Mouse (Mus musculus) myocyte (in vitro differentiated cells): ENCODE data around the gene Gga1. TPM values are rescaled to one million over a fixed set of nuclear protein-coding genes. Genes with fewer than 3 reads are reported as not detected.
A peak's percentile ranks its signal among the peaks of the same experiment; 100 is the strongest.
"Not testable (repeated sequence)": the region's sequence is repeated elsewhere in the genome, so short reads cannot be mapped to it uniquely, and the experiment has no call there.

Source experiments
- H3K27me3 ChIP-seq: one replicate; pipeline ENCODE4 v1.6.1; 2011; ENCODE audit not compliant: control insufficient read depth, insufficient read depth, insufficient read length
- H3K36me3 ChIP-seq: one replicate; pipeline ENCODE4 v1.6.1; 2011; ENCODE audit not compliant: control insufficient read depth, insufficient read depth
- H3K4me2 ChIP-seq: one replicate; pipeline ENCODE4 v1.6.1; 2011; ENCODE audit warnings: low read depth, control low read depth
- H3K4me3 ChIP-seq: one replicate; pipeline ENCODE4 v1.5.1; 2011; ENCODE audit warnings: mild to moderate bottlenecking, control low read depth, moderate library complexity
- H3K79me2 ChIP-seq: one replicate; pipeline ENCODE4 v1.6.1; 2011; ENCODE audit not compliant: control insufficient read depth, insufficient read depth
- H3ac ChIP-seq: one replicate; pipeline ENCODE4 v1.6.1; 2011; ENCODE audit not compliant: control insufficient read depth, insufficient read length
- CEBPB ChIP-seq: IDR thresholded peaks from 2 replicates; pipeline ENCODE4 v1.6.1; 2011; ENCODE audit warnings: mild to moderate bottlenecking, moderate library complexity; ENCODE audit not compliant: poor library complexity, insufficient read depth, severe bottlenecking
- E2F4 ChIP-seq: IDR thresholded peaks from one replicate; pipeline ENCODE4 v1.6.1; 2011; ENCODE audit warnings: mild to moderate bottlenecking, control low read depth, moderate library complexity; ENCODE audit not compliant: insufficient read depth
- MAX ChIP-seq: IDR thresholded peaks from one replicate; pipeline ENCODE4 v1.6.1; 2011; ENCODE audit warnings: low read depth, mild to moderate bottlenecking, control low read depth
- MYOD1 ChIP-seq, 3 experiments: IDR thresholded peaks; one replicate each; pipeline ENCODE4 v1.6.1; 2011; ENCODE audit warnings: control low read depth in 2 of 3, low read depth in 2 of 3, mild to moderate bottlenecking in 2 of 3, moderate library complexity in 1 of 3; ENCODE audit not compliant: insufficient read length in 2 of 3, control insufficient read depth in 1 of 3
- MYOG ChIP-seq, 3 experiments: IDR thresholded peaks; one replicate each; pipeline ENCODE4 v1.6.1; 2011; ENCODE audit warnings: control low read depth in 2 of 3, low read depth in 2 of 3, mild to moderate bottlenecking in 2 of 3; ENCODE audit not compliant: insufficient read length in 2 of 3, control insufficient read depth in 1 of 3, insufficient read depth in 1 of 3
- POLR2A ChIP-seq: IDR thresholded peaks from one replicate; pipeline ENCODE4 v1.6.1; 2011; ENCODE audit warnings: low read depth, mild to moderate bottlenecking, control low read depth, moderate library complexity; ENCODE audit not compliant: insufficient read length
- POLR2AphosphoS2 ChIP-seq: IDR thresholded peaks from one replicate; pipeline ENCODE4 v1.6.1; 2011; ENCODE audit warnings: low read depth, control low read depth; ENCODE audit not compliant: insufficient read length
- REST ChIP-seq: IDR thresholded peaks from one replicate; pipeline ENCODE4 v1.6.1; 2011; ENCODE audit warnings: mild to moderate bottlenecking, control low read depth, moderate library complexity; ENCODE audit not compliant: insufficient read depth, insufficient read length
- SRF ChIP-seq: IDR thresholded peaks from one replicate; pipeline ENCODE4 v1.6.1; 2011; ENCODE audit warnings: low read depth; ENCODE audit not compliant: control insufficient read depth, insufficient read length
- TCF12 ChIP-seq: IDR thresholded peaks from one replicate; pipeline ENCODE4 v1.6.1; 2011; ENCODE audit warnings: mild to moderate bottlenecking, control low read depth; ENCODE audit not compliant: poor library complexity, insufficient read depth, severe bottlenecking
- TCF3 ChIP-seq: IDR thresholded peaks from one replicate; pipeline ENCODE4 v1.6.1; 2011; ENCODE audit warnings: low read depth, control low read depth; ENCODE audit not compliant: insufficient read length
- USF1 ChIP-seq: IDR thresholded peaks from one replicate; pipeline ENCODE4 v1.6.1; 2011; ENCODE audit warnings: low read depth, mild to moderate bottlenecking, control low read depth, moderate library complexity
- polyA plus RNA-seq: library from polyadenylated mRNA; unstranded; fragments of >200 nt; fragmentation: generic; extraction: Trizol; gene quantifications from one replicate; pipeline ENCODE4 v1.2.1, GENCODE M21; 2012; ENCODE audit warnings: missing spikeins

The Gga1 gene
- polyA plus RNA-seq, 1 experiment, result 89.3 TPM

DNA sequence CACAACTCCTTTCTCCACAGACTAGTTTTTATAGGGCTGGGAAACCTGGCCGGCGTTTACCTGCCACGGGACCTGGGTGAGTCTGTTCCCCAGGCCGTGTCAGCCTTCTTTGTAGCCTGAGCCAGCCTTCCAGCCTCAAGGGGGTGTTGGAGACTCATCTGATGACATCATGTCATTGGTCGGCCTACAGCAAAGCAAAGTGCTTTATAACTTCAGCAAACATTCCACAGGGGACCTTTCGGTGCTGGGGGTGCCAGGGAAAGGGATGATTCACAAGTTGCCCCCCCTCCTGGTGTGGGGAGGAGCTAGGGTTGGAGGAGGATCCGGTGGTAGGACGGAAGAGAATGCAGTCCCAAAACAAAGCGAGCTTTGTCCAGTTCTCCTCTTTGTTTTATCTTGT lies 32.2 kb upstream of the Gga1 start:
- Histone ChIP-seq H3K4me2 (peak overlapping the region; percentile 91), H3K79me2 (peaks cover 67% of the 10 kb centered on the region), H3K36me3 (peaks cover 32% of the 10 kb centered on the region), H3ac (no peak overlapping the region), H3K27me3 (no peaks in the 10 kb centered on the region), H3K4me3 (peak overlapping the region; percentile 64)
- peak; percentile 62 for TF ChIP-seq POLR2AphosphoS2
- no peak for TF ChIP-seq SRF
- TF ChIP-seq CEBPB, result 0 out of 2 replicates have a peak, but pooled peaks have one; percentile 8
- TF ChIP-seq E2F4, result no peak
- no peak for TF ChIP-seq USF1
- TF ChIP-seq MYOD1 (IDR thresholded peaks at IDR 0.05; ENCODE audit: control insufficient read depth in 1 of 3, insufficient read length in 2 of 3, low read depth in 2 of 3), result no peak
- no peak for TF ChIP-seq REST
- TF ChIP-seq MYOG (IDR thresholded peaks at IDR 0.05; ENCODE audit: control insufficient read depth in 1 of 3, insufficient read depth in 1 of 3, insufficient read length in 2 of 3, low read depth in 2 of 3), result no peak
- no peak for TF ChIP-seq TCF3
- peak; percentile 60 for TF ChIP-seq POLR2A
- no peak for TF ChIP-seq MAX
- no peak for TF ChIP-seq TCF12

DNA sequence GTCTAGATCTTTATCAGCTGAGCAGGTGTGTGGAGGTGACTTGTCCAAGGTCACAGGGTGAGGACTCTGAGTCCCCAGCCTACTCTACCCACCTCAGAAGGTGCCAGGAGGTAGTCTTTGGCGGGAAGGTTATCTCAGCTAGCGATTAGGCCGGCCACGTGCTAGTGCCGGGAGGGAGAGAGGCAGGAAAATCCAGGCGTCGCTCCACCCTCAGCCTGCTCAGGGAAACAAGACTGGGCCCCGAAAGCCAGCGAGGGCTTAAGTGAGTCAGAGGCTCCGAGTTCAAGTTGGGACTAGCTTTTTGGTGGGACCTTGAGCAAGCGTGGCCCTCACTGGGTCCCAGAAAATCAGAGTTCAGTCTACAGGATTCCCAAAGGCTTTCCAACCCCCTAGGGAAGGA lies 31.7 kb upstream of the Gga1 start:
- TF ChIP-seq POLR2A (no peak), MYOD1 (IDR thresholded peaks at IDR 0.05; ENCODE audit: control insufficient read depth in 1 of 3, insufficient read length in 2 of 3, low read depth in 2 of 3) (no peak), E2F4 (no peak), REST (no peak), USF1 (peak; percentile 35), SRF (no peak), TCF3 (no peak), MAX (peak; percentile 90)
- peak overlapping the region; percentile 91 for H3K4me2 ChIP-seq
- H3K27me3 ChIP-seq, result no peaks in the 10 kb centered on the region
- no peak overlapping the region for H3ac ChIP-seq
- H3K4me3 ChIP-seq, result peak overlapping the region; percentile 64
- H3K79me2 ChIP-seq, result peaks cover 67% of the 10 kb centered on the region
- H3K36me3 ChIP-seq, result peaks cover 32% of the 10 kb centered on the region

DNA sequence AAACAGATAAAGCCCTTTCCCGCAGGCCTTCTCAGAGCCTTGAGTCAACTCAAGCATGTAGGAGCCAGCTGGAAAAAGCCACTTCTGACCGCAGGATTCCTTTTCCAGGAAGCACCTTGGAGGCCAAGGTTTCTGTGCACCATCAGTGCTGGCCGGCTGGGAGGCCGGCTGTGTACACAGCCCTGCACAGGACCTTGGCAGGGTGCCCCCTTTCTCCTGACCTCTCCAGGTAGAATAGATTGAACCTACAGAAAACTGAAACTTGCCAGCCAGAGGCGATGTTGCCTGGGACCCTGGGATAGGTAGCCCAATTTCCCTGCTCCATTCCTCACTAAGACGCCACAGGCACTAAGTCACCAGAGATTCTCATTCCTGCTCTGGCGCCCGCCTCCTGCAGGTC lies 31.1 kb upstream of the Gga1 start:
- TF ChIP-seq REST, result no peak
- TF ChIP-seq E2F4, result no peak
- TF ChIP-seq POLR2AphosphoS2, result peak; percentile 8
- TF ChIP-seq MYOG (IDR thresholded peaks at IDR 0.05; ENCODE audit: control insufficient read depth in 1 of 3, insufficient read depth in 1 of 3, insufficient read length in 2 of 3, low read depth in 2 of 3), result peak in 1 of 3 experiments; percentile 67
- TF ChIP-seq CEBPB, result no peak
- Histone ChIP-seq H3ac (no peak overlapping the region), H3K27me3 (no peaks in the 10 kb centered on the region), H3K79me2 (peaks cover 67% of the 10 kb centered on the region), H3K4me2 (peak overlapping the region; percentile 91), H3K4me3 (peak overlapping the region; percentile 64), H3K36me3 (peaks cover 32% of the 10 kb centered on the region)

DNA sequence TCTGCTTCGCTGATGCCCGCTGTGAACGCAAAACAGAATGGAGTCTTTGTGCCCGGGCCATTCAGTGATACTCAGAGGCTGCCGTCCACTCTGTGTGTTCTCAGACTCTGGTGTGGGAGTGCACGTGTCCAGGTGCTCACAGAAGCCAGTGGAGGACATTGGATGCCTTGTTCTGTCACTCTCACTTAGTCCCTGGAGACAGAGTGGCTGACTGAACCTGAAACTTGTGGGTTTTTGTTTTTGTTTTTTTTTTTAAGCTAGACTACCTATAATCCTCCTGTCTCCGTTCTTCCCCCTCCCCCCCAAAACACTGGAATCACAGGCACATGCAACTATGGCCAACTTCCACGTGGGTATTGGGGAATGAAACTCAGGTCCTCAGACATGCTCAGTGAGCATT lies 30.6 kb upstream of the Gga1 start:
- Histone ChIP-seq H3ac (no peak overlapping the region), H3K79me2 (peaks cover 67% of the 10 kb centered on the region), H3K36me3 (peaks cover 32% of the 10 kb centered on the region), H3K4me3 (peak overlapping the region; percentile 64), H3K4me2 (peak overlapping the region; percentile 91), H3K27me3 (no peaks in the 10 kb centered on the region)
- no peak for TF ChIP-seq MAX
- peak; percentile 6 for TF ChIP-seq POLR2AphosphoS2
- no peak for TF ChIP-seq MYOG (IDR thresholded peaks at IDR 0.05; ENCODE audit: control insufficient read depth in 1 of 3, insufficient read depth in 1 of 3, insufficient read length in 2 of 3, low read depth in 2 of 3)
- TF ChIP-seq MYOD1 (IDR thresholded peaks at IDR 0.05; ENCODE audit: control insufficient read depth in 1 of 3, insufficient read length in 2 of 3, low read depth in 2 of 3), result no peak
- TF ChIP-seq CEBPB, result no peak

DNA sequence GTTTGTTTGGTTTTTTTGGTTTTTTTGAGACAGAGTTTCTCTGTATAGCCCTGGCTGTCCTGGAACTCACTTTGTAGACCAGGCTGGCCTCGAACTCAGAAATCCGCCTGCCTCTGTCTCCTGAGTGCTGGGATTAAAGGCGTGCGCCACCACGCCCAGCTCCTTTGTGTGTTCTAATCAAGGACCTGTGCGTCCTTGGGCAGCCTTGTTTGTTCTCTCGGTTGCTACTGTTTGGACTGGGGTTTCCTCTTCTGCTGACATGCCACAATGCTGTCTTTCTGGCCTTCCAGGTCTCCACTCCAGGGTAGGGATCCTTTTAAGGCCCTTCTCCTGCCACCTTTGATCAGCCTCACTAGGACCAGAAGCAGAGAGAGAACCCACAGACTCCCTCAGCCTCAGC lies 30.2 kb upstream of the Gga1 start:
- peaks cover 32% of the 10 kb centered on the region for H3K36me3 ChIP-seq
- H3K79me2 ChIP-seq, result peaks cover 67% of the 10 kb centered on the region
- H3K27me3 ChIP-seq, H3ac ChIP-seq, H3K4me2 ChIP-seq: not testable (repeated sequence)
- peak overlapping the region; percentile 64 for H3K4me3 ChIP-seq

DNA sequence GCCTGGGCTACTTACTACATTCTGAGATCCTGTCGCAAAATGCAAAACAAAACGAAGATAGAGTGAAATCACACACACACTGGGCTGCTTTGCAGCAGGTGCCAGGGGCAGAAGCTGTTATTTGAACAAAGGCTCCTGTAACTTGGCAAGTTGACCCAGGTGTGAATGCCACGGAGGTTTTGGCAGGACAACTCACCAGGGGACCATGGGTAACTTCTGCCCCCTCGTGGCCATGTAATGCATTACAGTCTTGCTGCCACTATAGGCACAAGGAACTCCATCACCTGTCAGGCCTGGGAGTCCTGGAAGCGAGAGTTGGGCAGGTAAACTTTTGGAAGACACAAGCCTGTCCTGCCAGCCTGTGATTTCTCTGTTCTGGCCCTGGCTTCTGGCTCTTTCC lies 28.5 kb upstream of the Gga1 start:
- Histone ChIP-seq H3K4me3 (no peak overlapping the region), H3K4me2 (no peak overlapping the region), H3K36me3 (peaks cover 32% of the 10 kb centered on the region), H3K27me3 (no peaks in the 10 kb centered on the region), H3ac (no peak overlapping the region), H3K79me2 (peaks cover 61% of the 10 kb centered on the region)
- TF ChIP-seq MYOD1 (IDR thresholded peaks at IDR 0.05; ENCODE audit: control insufficient read depth in 1 of 3, insufficient read length in 2 of 3, low read depth in 2 of 3) (peak in 1 of 3 experiments; percentile 32), SRF (no peak), MYOG (IDR thresholded peaks at IDR 0.05; ENCODE audit: control insufficient read depth in 1 of 3, insufficient read depth in 1 of 3, insufficient read length in 2 of 3, low read depth in 2 of 3) (peak in 1 of 3 experiments; percentile 8), POLR2AphosphoS2 (peak; percentile 55), POLR2A (peak; percentile 42), CEBPB (no peak)
